ENCODE assay signal across 12 mouse cellular contexts in the genomic region with DNA sequence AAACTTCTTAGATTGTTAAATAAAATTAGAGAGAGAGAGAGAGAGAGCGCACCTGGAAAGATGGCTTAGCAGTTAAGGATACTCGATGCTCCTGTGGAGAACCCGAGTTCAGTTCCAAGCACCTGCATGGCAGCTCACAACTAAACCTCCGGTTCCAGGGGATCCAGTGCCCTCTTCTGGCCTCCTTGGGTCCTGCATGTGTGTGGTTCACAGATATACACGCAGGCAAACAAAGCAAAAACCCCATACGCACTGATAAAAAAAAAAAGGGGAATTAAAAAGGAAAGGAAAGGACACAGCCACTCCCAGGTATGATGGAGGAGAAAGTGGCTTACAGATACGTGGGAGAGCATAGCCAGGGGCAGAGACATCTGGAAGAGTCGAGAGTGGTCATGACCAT. TPM values are rescaled to one million over a fixed set of nuclear protein-coding genes. Genes with fewer than 3 reads are reported as not detected.
DNase-seq lines count a peak whose midpoint lies in the region; ATAC-seq and TF ChIP-seq lines count a peak whose summit lies in the region.
"Had no signal": no experiment of that assay in that cellular context is flagged by ENCODE, and none has a peak within 500 bp of the region (broad histone marks: within the 10 kb centered on the region; RNA-seq: fewer than 3 reads in every experiment).

No protein-coding gene starts in this region.

- no peaks in the 10 kb centered on the region for H3K36me3 ChIP-seq in kidney, postnatal 0 days (ENCODE audit: insufficient read depth, low read length)
- H3K36me3 ChIP-seq: liver, embryonic 15.5 days had no signal

- H3K27me3 ChIP-seq in kidney, postnatal 0 days (ENCODE audit: insufficient read depth, low read length) = no peaks in the 10 kb centered on the region
- H3K27me3 ChIP-seq: liver, embryonic 15.5 days had no signal

- no peak overlapping the region for H3K4me3 ChIP-seq in kidney, postnatal 0 days (replicated peaks; ENCODE audit: low read depth, low read length)
- no peak overlapping the region for H3K4me3 ChIP-seq in cortical plate, adult 2 months (ENCODE audit: insufficient read depth, low read length)
- H3K4me3 ChIP-seq: liver, embryonic 15.5 days had no signal

- 76% methylated on average over 8 of the region's 8 CpGs for WGBS in kidney, postnatal 0 days

- no peak overlapping the region for H3K4me2 ChIP-seq in kidney, postnatal 0 days (ENCODE audit: low read length)
- H3K4me2 ChIP-seq: liver, embryonic 15.5 days had no signal

- no peaks in the 10 kb centered on the region for H3K4me1 ChIP-seq in kidney, postnatal 0 days (replicated peaks; ENCODE audit: insufficient read depth, low read length)
- no peaks in the 10 kb centered on the region for H3K4me1 ChIP-seq in cortical plate, adult 2 months (ENCODE audit: control insufficient read depth, insufficient read depth, low read length)

- H3K9me3 ChIP-seq in kidney, postnatal 0 days (replicated peaks; ENCODE audit: low read length) = no peaks in the 10 kb centered on the region
- H3K9me3 ChIP-seq: liver, embryonic 15.5 days had no signal

- no peak for DNase-seq in kidney, postnatal 0 days (ENCODE audit: low spot score)
- DNase-seq in kidney, postnatal 10 days = no peak
- peak; percentile 33 for DNase-seq in thymus, postnatal 25 days
- DNase-seq in thymus, postnatal 10 days (ENCODE audit: low spot score in 2 of 2) = no peak
- DNase-seq in thymus, postnatal 4 days = peak; percentile 61
- no peak for DNase-seq in yolk sac, embryonic 10.5 days (ENCODE audit: low spot score)
- DNase-seq in kidney, postnatal 14 days = no peak
- DNase-seq: gastrocnemius, postnatal 25 days; heart, postnatal 36 days; layer of hippocampus, postnatal 36 days had no signal

- H3K9ac ChIP-seq in kidney, postnatal 0 days (ENCODE audit: low read depth, low read length) = no peak overlapping the region
- H3K9ac ChIP-seq: liver, embryonic 15.5 days had no signal

- TF ChIP-seq POLR2A in cortical plate, adult 2 months (IDR thresholded peaks at IDR 0.05; ENCODE audit: extremely low read depth, insufficient read depth, low read length) = no peak

- no peak overlapping the region for H3K27ac ChIP-seq in kidney, postnatal 0 days
- H3K27ac ChIP-seq in cortical plate, adult 2 months (ENCODE audit: insufficient read depth, low read length) = no peak overlapping the region
- H3K27ac ChIP-seq: liver, embryonic 15.5 days had no signal

- ATAC-seq in kidney, postnatal 0 days (replicated peaks; ENCODE audit: low FRiP score, low read depth) = no peak

- TF ChIP-seq CTCF in kidney, postnatal 0 days (IDR thresholded peaks at IDR 0.05; ENCODE audit: low read depth) = peak; percentile 51
- 0 out of 2 replicates have a peak, but pooled peaks have one; percentile 11 for TF ChIP-seq CTCF in cortical plate, adult 2 months (IDR thresholded peaks at IDR 0.05; ENCODE audit: extremely low read depth, insufficient read depth, low read length)

RNA-seq across cellular contexts. Expression of a gene that starts 11.2 kb away (rescaled TPM):
- polyA plus RNA-seq in kidney, postnatal 0 days (2015; fragmentation: Nextera tagmentation; extraction: Ambion mirVana) = 81.6 and 85.6 TPM in 2 replicates
- polyA plus RNA-seq in cortical plate, adult 2 months (2012; rRNA removed) = 22.2 and 24.3 TPM in 2 replicates

RNA-seq across cellular contexts. Expression of a gene that starts 19.8 kb away (rescaled TPM):
- polyA plus RNA-seq in kidney, postnatal 0 days (2015; fragmentation: Nextera tagmentation; extraction: Ambion mirVana) = 71.3 and 75.7 TPM in 2 replicates
- 64.8 and 68.3 TPM in 2 replicates for polyA plus RNA-seq in cortical plate, adult 2 months (2012; rRNA removed)

RNA-seq across cellular contexts. Expression of a gene that starts 25.3 kb away (rescaled TPM):
- polyA plus RNA-seq in kidney, postnatal 0 days (2015; fragmentation: Nextera tagmentation; extraction: Ambion mirVana) = 16.8 and 22.4 TPM in 2 replicates
- polyA plus RNA-seq in cortical plate, adult 2 months (2012; rRNA removed) = 163 and 175 TPM in 2 replicates

RNA-seq across cellular contexts. Expression of a gene that starts 30.1 kb away (rescaled TPM):
- 9.1 and 11.1 TPM in 2 replicates for polyA plus RNA-seq in kidney, postnatal 0 days (2015; fragmentation: Nextera tagmentation; extraction: Ambion mirVana)
- 90.4 and 99.2 TPM in 2 replicates for polyA plus RNA-seq in cortical plate, adult 2 months (2012; rRNA removed)

RNA-seq across cellular contexts. Expression of a gene that starts 34.0 kb away (rescaled TPM):
- polyA plus RNA-seq in kidney, postnatal 0 days (2015; fragmentation: Nextera tagmentation; extraction: Ambion mirVana) = 1.9 and 2.0 TPM in 2 replicates
- 0.30 and 0.33 TPM in 2 replicates for polyA plus RNA-seq in cortical plate, adult 2 months (2012; rRNA removed)

Comparison
In these comparisons a context has a peak if more than half of its experiments do, and no peak if none do; other contexts are left out.
1. DNase-seq: peak in thymus, postnatal 25 days (single experiment) and thymus, postnatal 4 days (single experiment); none in kidney, postnatal 0 days (single experiment), kidney, postnatal 10 days (single experiment), thymus, postnatal 10 days (0 of 2), yolk sac, embryonic 10.5 days (single experiment) and kidney, postnatal 14 days (single experiment).